Mouse (Mus musculus): Measurements from ENCODE around the gene Fubp1. TPM values are rescaled to one million over a fixed set of nuclear protein-coding genes. Genes with fewer than 3 reads are reported as not detected.
A peak's percentile ranks its signal among the peaks of the same experiment; 100 is the strongest.

Gene Fubp1
- total and polyA plus RNA-seq, 3 experiments: 196 to 202 TPM; not detected in 1

GRCm38 (mm10) chr3:152202942-152203341 lies 7.3 kb upstream of the Fubp1 start:
- Histone ChIP-seq H3K4me3 (ENCODE audit: control insufficient read depth in 1 of 2, insufficient read depth in 1 of 2, low read depth in 2 of 2, low read length in 2 of 2) (no peak overlapping the region), H3K4me1 (ENCODE audit: control insufficient read depth in 1 of 2, insufficient read depth in 2 of 2, low read length in 2 of 2) (peaks cover 11 to 18% of the 10 kb centered on the region in 2 experiments), H3K27me3 (ENCODE audit: control insufficient read depth in 1 of 2, insufficient read depth in 2 of 2, low read length in 2 of 2) (no peaks in the 10 kb centered on the region), H3K9me3 (replicated peaks; ENCODE audit: insufficient read depth, low read length) (no peaks in the 10 kb centered on the region), H3K36me3 (ENCODE audit: control insufficient read depth in 1 of 2, insufficient read depth in 2 of 2, low read length in 2 of 2) (peaks cover 0 to 31% of the 10 kb centered on the region in 2 experiments; a peak in 2 of 4 replicates), H3K9ac (ENCODE audit: control insufficient read depth, low read depth, low read length, poor library complexity, severe bottlenecking) (no peak overlapping the region), H3K79me2 (ENCODE audit: control insufficient read depth, insufficient read depth, low read length, poor library complexity) (peaks cover 4% of the 10 kb centered on the region), H3K27ac (ENCODE audit: control insufficient read depth, low read depth, low read length) (no peak overlapping the region)
- no peak for TF ChIP-seq TBP (IDR thresholded peaks at IDR 0.05; ENCODE audit: low read depth, low read length)
- TF ChIP-seq MAFK (IDR thresholded peaks at IDR 0.05; ENCODE audit: borderline replicate concordance, low read depth, low read length): peak; percentile 87; the same call in 1 of the 2 replicates
- DNase-seq (ENCODE audit: low read depth, low spot score): no peak

GRCm38 (mm10) chr3:152203411-152203810 lies 6.8 kb upstream of the Fubp1 start:
- no peaks in the 10 kb centered on the region for H3K27me3 ChIP-seq (ENCODE audit: control insufficient read depth in 1 of 2, insufficient read depth in 2 of 2, low read length in 2 of 2)
- no peak overlapping the region for H3K9ac ChIP-seq (ENCODE audit: control insufficient read depth, low read depth, low read length, poor library complexity, severe bottlenecking)
- TF ChIP-seq CHD1 (IDR thresholded peaks at IDR 0.05; ENCODE audit: low read depth, low read length) (no peak), ZNF384 (IDR thresholded peaks at IDR 0.05; ENCODE audit: low read depth, low read length) (no peak), MYC (IDR thresholded peaks at IDR 0.05; ENCODE audit: low read depth, low read length) (0 out of 2 replicates have a peak, but pooled peaks have one; percentile 25), TBP (IDR thresholded peaks at IDR 0.05; ENCODE audit: low read depth, low read length) (no peak), ETS1 (IDR thresholded peaks at IDR 0.05; ENCODE audit: low read depth, low read length) (0 out of 2 replicates have a peak, but pooled peaks have one; percentile 22), TAL1 (IDR thresholded peaks at IDR 0.05; ENCODE audit: low read length) (no peak), POLR2AphosphoS2 (IDR thresholded peaks at IDR 0.05; ENCODE audit: low read length) (no peak), MAZ (IDR thresholded peaks at IDR 0.05; ENCODE audit: low read depth, low read length) (no peak), MAFK (IDR thresholded peaks at IDR 0.05; ENCODE audit: borderline replicate concordance, low read depth, low read length) (no peak), GATA1 (IDR thresholded peaks at IDR 0.05; ENCODE audit: low read depth, low read length) (0 out of 2 replicates have a peak, but pooled peaks have one; percentile 13), CTCF (IDR thresholded peaks at IDR 0.05 in 2 of 3, conservative IDR thresholded peaks at IDR 0.05 in 1 of 3; ENCODE audit: control insufficient read depth in 1 of 3, insufficient read depth in 1 of 3, low read depth in 2 of 3, low read length in 3 of 3, poor library complexity in 1 of 3, severe bottlenecking in 1 of 3) (no peak), SMC3 (IDR thresholded peaks at IDR 0.05; ENCODE audit: low read depth, low read length) (no peak), BHLHE40 (IDR thresholded peaks at IDR 0.05; ENCODE audit: borderline replicate concordance, low read depth, low read length) (no peak), MXI1 (IDR thresholded peaks at IDR 0.05; ENCODE audit: low read depth, low read length) (0 out of 2 replicates have a peak, but pooled peaks have one; percentile 27), E2F4 (IDR thresholded peaks at IDR 0.05; ENCODE audit: borderline replicate concordance, low read depth, low read length) (no peak), MEF2A (IDR thresholded peaks at IDR 0.05; ENCODE audit: extremely low read depth, insufficient replicate concordance, low read depth, low read length, poor library complexity, severe bottlenecking) (no peak), ELF1 (IDR thresholded peaks at IDR 0.05; ENCODE audit: low read depth, low read length) (no peak)
- H3K27ac ChIP-seq (ENCODE audit: control insufficient read depth, low read depth, low read length): no peak overlapping the region
- DNase-seq (ENCODE audit: low read depth, low spot score): no peak
- peaks cover 5% of the 10 kb centered on the region for H3K79me2 ChIP-seq (ENCODE audit: control insufficient read depth, insufficient read depth, low read length, poor library complexity)
- H3K4me3 ChIP-seq (ENCODE audit: control insufficient read depth in 1 of 2, insufficient read depth in 1 of 2, low read depth in 2 of 2, low read length in 2 of 2): no peak overlapping the region
- H3K4me1 ChIP-seq (ENCODE audit: control insufficient read depth in 1 of 2, insufficient read depth in 2 of 2, low read length in 2 of 2): peaks cover 12 to 19% of the 10 kb centered on the region in 2 experiments
- H3K36me3 ChIP-seq (ENCODE audit: control insufficient read depth in 1 of 2, insufficient read depth in 2 of 2, low read length in 2 of 2): peaks cover 0 to 36% of the 10 kb centered on the region in 2 experiments; a peak in 2 of 4 replicates
- H3K9me3 ChIP-seq (replicated peaks; ENCODE audit: insufficient read depth, low read length): no peaks in the 10 kb centered on the region

Data from MEL (cell line).